Mouse (Mus musculus): Measurements from ENCODE around the gene 4930558C23Rik. TPM values are rescaled to one million over a fixed set of nuclear protein-coding genes. Genes with fewer than 3 reads are reported as not detected.
"Not testable (repeated sequence)": the region's sequence is repeated elsewhere in the genome, so short reads cannot be mapped to it uniquely, and the experiment has no call there.

The 4930558C23Rik gene
- not detected in 2 replicates for polyA plus RNA-seq (2012; rRNA removed)

DNA sequence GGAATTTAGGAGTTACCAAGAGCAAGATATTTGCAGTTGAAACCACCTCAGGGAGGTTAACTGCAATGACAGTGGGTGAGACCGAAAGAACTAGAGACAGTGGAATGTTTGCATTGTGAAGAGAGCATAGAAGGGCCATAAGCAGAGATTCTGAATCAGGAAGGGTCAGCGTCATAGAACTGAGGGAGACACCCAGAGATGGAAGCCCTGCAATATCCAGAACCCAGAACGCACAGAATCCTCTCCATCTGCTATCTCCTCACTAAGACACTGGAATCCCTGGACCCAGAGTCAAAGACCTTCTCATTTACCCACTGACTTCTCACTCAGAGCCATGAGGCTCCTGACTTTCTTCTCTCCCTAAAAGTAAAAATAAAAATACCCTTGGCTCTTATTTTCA is at the start of gene 4930558C23Rik:
Gene 4930558C23Rik (minus strand): TSS at position 101 of the 400 bp plus-strand sequence.
- H3K27ac ChIP-seq (ENCODE audit: control insufficient read depth, insufficient read depth, low read length) = no peak within 1 kb of the TSS
- no peaks in the 10 kb centered on the region for H3K36me3 ChIP-seq (ENCODE audit: control insufficient read depth, insufficient read depth, low read length)
- no peak for DNase-seq
- 96% methylated on average over 3 of the region's 3 CpGs for WGBS
- H3K4me3 ChIP-seq (ENCODE audit: control insufficient read depth, insufficient read depth, low read length) = no peak within 1 kb of the TSS
- no peaks in the 10 kb centered on the region for H3K4me1 ChIP-seq (replicated peaks; ENCODE audit: control insufficient read depth, insufficient read depth, low read length)
- H3K27me3 ChIP-seq (ENCODE audit: control insufficient read depth, insufficient read depth, low read length) = no peaks in the 10 kb centered on the region
- TF ChIP-seq CTCF (IDR thresholded peaks at IDR 0.05; ENCODE audit: borderline replicate concordance, control insufficient read depth, extremely low read depth, insufficient read depth, low read length, poor library complexity) = no peak
- no peak for TF ChIP-seq POLR2A (IDR thresholded peaks at IDR 0.05; ENCODE audit: control insufficient read depth, extremely low read depth, insufficient read depth, low read length, poor library complexity)

DNA sequence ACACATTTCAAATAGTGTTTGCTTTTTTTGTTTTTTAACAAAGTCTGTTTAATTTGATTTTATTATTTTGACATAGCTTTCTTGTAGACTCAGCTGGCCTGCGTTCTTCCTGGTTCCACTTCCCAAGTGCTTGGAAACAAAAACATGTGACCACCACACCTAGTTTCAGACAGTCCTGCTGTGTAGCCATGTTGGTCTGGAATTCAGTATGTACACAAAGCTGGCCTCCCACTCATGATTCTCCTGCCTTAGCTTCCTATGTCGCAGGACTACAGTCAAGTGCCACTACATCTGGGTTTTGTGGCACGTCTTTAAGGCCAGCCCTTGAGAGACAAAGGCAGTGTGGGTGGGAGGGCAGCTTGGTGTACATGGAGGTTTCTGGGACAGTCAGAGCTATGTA is 48.3 kb upstream of the 4930558C23Rik start:
- no peak for DNase-seq
- H3K4me3 ChIP-seq (ENCODE audit: control insufficient read depth, insufficient read depth, low read length) = no peak overlapping the region
- TF ChIP-seq CTCF (IDR thresholded peaks at IDR 0.05; ENCODE audit: borderline replicate concordance, control insufficient read depth, extremely low read depth, insufficient read depth, low read length, poor library complexity) (no peak), POLR2A (IDR thresholded peaks at IDR 0.05; ENCODE audit: control insufficient read depth, extremely low read depth, insufficient read depth, low read length, poor library complexity) (no peak)
- H3K36me3 ChIP-seq (ENCODE audit: control insufficient read depth, insufficient read depth, low read length) = peaks cover 20% of the 10 kb centered on the region
- WGBS = 98% methylated on average over 3 of the region's 3 CpGs
- no peaks in the 10 kb centered on the region for H3K4me1 ChIP-seq (replicated peaks; ENCODE audit: control insufficient read depth, insufficient read depth, low read length)
- no peak overlapping the region for H3K27ac ChIP-seq (ENCODE audit: control insufficient read depth, insufficient read depth, low read length)
- H3K27me3 ChIP-seq (ENCODE audit: control insufficient read depth, insufficient read depth, low read length) = no peaks in the 10 kb centered on the region

DNA sequence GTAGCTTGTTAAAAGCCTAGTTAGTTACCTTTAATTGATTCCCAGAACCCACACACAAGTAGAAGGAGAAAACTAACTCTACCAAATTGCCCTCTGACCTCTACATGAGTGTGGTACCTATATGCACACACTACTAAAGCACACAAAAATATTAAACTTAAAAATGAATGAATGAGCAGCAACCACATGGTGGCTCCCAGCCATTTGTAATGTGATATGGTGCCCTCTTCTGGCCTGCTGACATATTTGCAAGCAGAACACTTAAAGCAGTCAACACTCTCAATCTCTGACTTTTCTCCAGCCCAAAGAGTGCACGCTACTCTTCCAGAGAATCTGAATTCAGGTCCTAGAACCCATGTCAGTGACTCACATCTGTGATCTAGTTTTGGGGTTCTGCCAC is 47.8 kb upstream of the 4930558C23Rik start:
- Histone ChIP-seq H3K4me1 (replicated peaks; ENCODE audit: control insufficient read depth, insufficient read depth, low read length) (no peaks in the 10 kb centered on the region; the same call in 1 of the 2 replicates), H3K27ac (ENCODE audit: control insufficient read depth, insufficient read depth, low read length) (no peak overlapping the region), H3K4me3 (ENCODE audit: control insufficient read depth, insufficient read depth, low read length) (no peak overlapping the region), H3K36me3 (ENCODE audit: control insufficient read depth, insufficient read depth, low read length) (peaks cover 20% of the 10 kb centered on the region), H3K27me3 (ENCODE audit: control insufficient read depth, insufficient read depth, low read length) (no peaks in the 10 kb centered on the region)
- TF ChIP-seq POLR2A (IDR thresholded peaks at IDR 0.05; ENCODE audit: control insufficient read depth, extremely low read depth, insufficient read depth, low read length, poor library complexity) (no peak), CTCF (IDR thresholded peaks at IDR 0.05; ENCODE audit: borderline replicate concordance, control insufficient read depth, extremely low read depth, insufficient read depth, low read length, poor library complexity) (no peak)
- WGBS = 69% methylated on average over 1 of the region's 1 CpGs
- DNase-seq = peak; percentile 48

DNA sequence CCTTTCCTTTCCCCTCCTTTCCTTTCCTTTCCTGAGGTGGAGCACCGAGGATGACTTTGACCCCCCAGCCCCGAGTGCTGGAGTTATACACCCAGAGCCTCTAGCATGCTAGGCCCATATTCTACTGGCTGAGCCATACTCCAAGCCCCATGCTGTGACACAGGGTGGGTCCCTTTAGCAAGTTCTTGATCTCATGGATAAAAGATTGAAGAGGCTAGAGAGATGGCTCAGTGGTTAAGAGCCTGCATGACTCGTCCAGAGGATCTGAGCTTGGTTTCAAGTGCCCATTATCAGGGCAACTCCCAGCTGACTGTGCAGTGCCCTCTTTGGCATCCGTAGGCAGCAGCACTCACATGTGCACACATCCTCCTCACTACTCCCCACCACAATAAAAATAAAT is 42.7 kb upstream of the 4930558C23Rik start:
- H3K27ac ChIP-seq (ENCODE audit: control insufficient read depth, insufficient read depth, low read length) = no peak overlapping the region
- peaks cover 5% of the 10 kb centered on the region; the same call in 1 of the 2 replicates for H3K36me3 ChIP-seq (ENCODE audit: control insufficient read depth, insufficient read depth, low read length)
- no peak for DNase-seq
- WGBS = 82% methylated on average over 4 of the region's 4 CpGs
- H3K4me3 ChIP-seq (ENCODE audit: control insufficient read depth, insufficient read depth, low read length) = no peak overlapping the region
- no peaks in the 10 kb centered on the region for H3K27me3 ChIP-seq (ENCODE audit: control insufficient read depth, insufficient read depth, low read length)
- no peak for TF ChIP-seq CTCF (IDR thresholded peaks at IDR 0.05; ENCODE audit: borderline replicate concordance, control insufficient read depth, extremely low read depth, insufficient read depth, low read length, poor library complexity)
- TF ChIP-seq POLR2A (IDR thresholded peaks at IDR 0.05; ENCODE audit: control insufficient read depth, extremely low read depth, insufficient read depth, low read length, poor library complexity) = no peak
- no peaks in the 10 kb centered on the region; the same call in 1 of the 2 replicates for H3K4me1 ChIP-seq (replicated peaks; ENCODE audit: control insufficient read depth, insufficient read depth, low read length)

DNA sequence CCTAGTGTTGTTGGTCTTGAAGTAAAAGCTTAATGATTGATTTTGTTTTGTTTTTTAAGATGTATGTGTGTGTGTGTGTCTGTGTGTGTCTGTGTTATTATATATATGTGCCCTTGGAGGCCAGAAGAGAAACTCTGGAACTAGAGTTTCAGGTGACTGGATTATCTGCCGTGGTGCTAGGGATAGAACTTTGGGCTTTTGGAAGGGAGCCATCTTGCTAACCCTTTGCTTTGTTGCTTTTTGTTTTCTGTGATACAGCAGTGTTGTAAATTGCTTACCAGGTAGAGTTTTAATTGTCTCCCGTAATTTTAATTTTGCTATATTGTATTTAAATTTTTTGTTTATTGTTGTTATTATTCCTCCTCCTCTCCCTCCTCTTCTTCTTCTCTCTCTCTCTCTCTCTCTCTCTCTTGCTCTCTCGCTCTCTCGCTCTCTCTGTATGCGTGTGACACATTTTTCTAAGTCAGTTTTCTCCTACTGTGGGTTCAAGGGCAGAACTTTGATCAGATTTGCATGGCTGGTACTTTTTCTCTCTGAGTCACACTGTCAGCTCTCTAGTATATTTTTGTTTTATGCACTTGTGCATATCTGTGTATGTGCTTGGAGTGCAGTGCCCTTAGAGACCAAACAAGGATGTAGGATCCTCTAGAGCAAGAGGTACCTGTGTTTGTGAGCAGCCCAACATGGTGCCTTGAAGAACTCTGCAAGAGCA is 39.9 kb upstream of the 4930558C23Rik start:
- Histone ChIP-seq H3K4me3 (ENCODE audit: control insufficient read depth, insufficient read depth, low read length) (no peak overlapping the region), H3K27ac (ENCODE audit: control insufficient read depth, insufficient read depth, low read length) (no peak overlapping the region), H3K27me3 (ENCODE audit: control insufficient read depth, insufficient read depth, low read length) (no peaks in the 10 kb centered on the region), H3K4me1 (replicated peaks; ENCODE audit: control insufficient read depth, insufficient read depth, low read length) (no peaks in the 10 kb centered on the region; the same call in 1 of the 2 replicates), H3K36me3 (ENCODE audit: control insufficient read depth, insufficient read depth, low read length) (peaks cover 5% of the 10 kb centered on the region; the same call in 1 of the 2 replicates)
- WGBS = 92% methylated on average over 5 of the region's 5 CpGs
- DNase-seq = no peak
- TF ChIP-seq CTCF (IDR thresholded peaks at IDR 0.05; ENCODE audit: borderline replicate concordance, control insufficient read depth, extremely low read depth, insufficient read depth, low read length, poor library complexity) = no peak
- no peak for TF ChIP-seq POLR2A (IDR thresholded peaks at IDR 0.05; ENCODE audit: control insufficient read depth, extremely low read depth, insufficient read depth, low read length, poor library complexity)

DNA sequence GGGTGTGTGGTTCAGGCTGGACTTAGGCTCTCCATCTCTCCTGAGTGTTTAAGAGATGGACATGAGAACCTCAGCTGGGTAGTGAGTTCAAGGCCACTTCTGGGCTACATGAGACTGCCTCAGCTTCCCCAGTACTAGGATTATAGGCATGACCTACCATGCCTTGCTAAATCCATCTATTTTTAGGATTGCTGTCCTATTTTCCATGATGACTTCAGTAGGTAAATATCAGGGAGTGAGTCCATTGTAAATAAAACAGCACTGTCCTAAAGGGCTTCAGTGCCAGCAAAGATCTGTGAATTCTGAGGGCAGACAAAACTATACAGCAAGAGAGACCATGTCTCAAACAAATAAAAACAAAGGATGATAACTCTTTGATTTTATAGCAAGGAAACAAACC is 37.0 kb upstream of the 4930558C23Rik start:
- TF ChIP-seq CTCF (IDR thresholded peaks at IDR 0.05; ENCODE audit: borderline replicate concordance, control insufficient read depth, extremely low read depth, insufficient read depth, low read length, poor library complexity) = no peak
- no peak for TF ChIP-seq POLR2A (IDR thresholded peaks at IDR 0.05; ENCODE audit: control insufficient read depth, extremely low read depth, insufficient read depth, low read length, poor library complexity)
- Histone ChIP-seq H3K36me3 (ENCODE audit: control insufficient read depth, insufficient read depth, low read length) (peaks cover 5% of the 10 kb centered on the region; the same call in 1 of the 2 replicates), H3K4me3 (ENCODE audit: control insufficient read depth, insufficient read depth, low read length) (no peak overlapping the region), H3K4me1 (replicated peaks; ENCODE audit: control insufficient read depth, insufficient read depth, low read length) (peaks cover 2% of the 10 kb centered on the region; the same call in 1 of the 2 replicates), H3K27me3 (ENCODE audit: control insufficient read depth, insufficient read depth, low read length) (no peaks in the 10 kb centered on the region), H3K27ac (ENCODE audit: control insufficient read depth, insufficient read depth, low read length) (no peak overlapping the region)
- no peak for DNase-seq

DNA sequence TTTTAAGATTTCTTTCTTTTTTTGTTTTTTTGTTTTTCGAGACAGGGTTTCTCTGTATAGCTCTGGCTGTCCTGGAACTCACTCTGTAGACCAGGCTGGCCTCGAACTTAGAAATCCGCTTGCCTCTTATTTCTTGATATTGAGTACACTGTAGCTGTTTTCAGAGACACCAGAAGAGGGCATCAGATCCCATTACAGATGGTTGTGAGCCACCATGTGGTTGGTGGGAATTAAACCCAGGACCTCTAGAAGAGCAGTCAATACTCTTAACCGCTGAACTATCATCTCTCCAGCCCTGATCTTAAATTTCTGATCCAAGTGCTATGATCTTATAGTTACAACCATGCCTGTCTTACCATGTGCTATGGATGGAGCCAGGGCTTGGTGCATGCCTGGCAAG is 36.0 kb upstream of the 4930558C23Rik start:
- WGBS = over 99% methylated on average over 4 of the region's 4 CpGs
- not testable (repeated sequence) for H3K4me3 ChIP-seq (ENCODE audit: control insufficient read depth, insufficient read depth, low read length); H3K4me1 ChIP-seq (replicated peaks; ENCODE audit: control insufficient read depth, insufficient read depth, low read length); H3K27me3 ChIP-seq (ENCODE audit: control insufficient read depth, insufficient read depth, low read length); H3K36me3 ChIP-seq (ENCODE audit: control insufficient read depth, insufficient read depth, low read length); H3K27ac ChIP-seq (ENCODE audit: control insufficient read depth, insufficient read depth, low read length); DNase-seq
